Mouse (Mus musculus): ENCODE measurements around the gene Nup153. TPM values are rescaled to one million over a fixed set of nuclear protein-coding genes. Genes with fewer than 3 reads are reported as not detected.

The Nup153 gene
- polyA plus RNA-seq (2014; fragmentation: Illumina TruSeq; extraction: RNeasy Lipid Tissue Mini Kit (QIAGEN cat#74804); ENCODE audit: low replicate concordance), result 66.2 TPM

GRCm38 (mm10) chr13:46727837-46728268 is at the start of gene Nup153:
Nup153 (minus strand) TSS chr13:46727940.

GRCm38 (mm10) chr13:46669048-46669619 is 58.6 kb downstream of the Nup153 start, which contains the start of gene Fam8a1:
Fam8a1 (plus strand) TSS chr13:46669522.

Other genes with a start within 250 kb of the Nup153 start
- gene Cap2, start 226.1 kb downstream of the Nup153 start, polyA plus RNA-seq (2014; fragmentation: Illumina TruSeq; extraction: RNeasy Lipid Tissue Mini Kit (QIAGEN cat#74804); ENCODE audit: low replicate concordance), result 13.1 TPM
- gene Fam8a1, start 58.4 kb downstream of the Nup153 start, polyA plus RNA-seq (2014; fragmentation: Illumina TruSeq; extraction: RNeasy Lipid Tissue Mini Kit (QIAGEN cat#74804); ENCODE audit: low replicate concordance), result 511 TPM
- gene Kif13a, start 201.9 kb upstream of the Nup153 start, polyA plus RNA-seq (2014; fragmentation: Illumina TruSeq; extraction: RNeasy Lipid Tissue Mini Kit (QIAGEN cat#74804); ENCODE audit: low replicate concordance), result 18.0 TPM

Measured in small intestine, adult 10 weeks (tissue).